Mouse (Mus musculus): Measurements from ENCODE around the gene Ermp1. TPM values are rescaled to one million over a fixed set of nuclear protein-coding genes. Genes with fewer than 3 reads are reported as not detected.

Ermp1 gene
- polyA plus RNA-seq, 1 experiment from 2014 or later, result 4.3 TPM

DNA sequence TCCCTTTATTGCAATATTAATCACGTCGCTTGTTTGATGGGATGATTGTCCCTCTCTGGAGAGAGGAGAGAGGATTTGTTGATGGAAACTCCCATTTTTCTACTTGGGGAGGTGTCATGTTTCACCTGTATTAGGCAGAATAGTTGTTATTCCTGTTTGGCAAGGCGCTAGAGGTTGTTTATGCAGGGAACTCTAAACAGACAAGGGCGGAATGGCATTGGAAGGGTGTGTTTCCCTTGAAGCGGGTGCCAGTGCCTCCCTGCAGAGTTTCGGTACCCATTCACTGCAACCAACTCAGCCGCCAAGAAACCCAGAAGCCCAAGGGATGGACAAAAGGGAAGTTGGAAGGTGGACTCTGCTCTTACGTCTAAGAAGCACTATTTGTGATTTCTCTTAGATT is 15.6 kb upstream of the Ermp1 start:
- no peak overlapping the region for H3K27ac ChIP-seq (ENCODE audit: low read depth)
- peaks cover 11% of the 10 kb centered on the region; the same call in 1 of the 2 replicates for H3K4me1 ChIP-seq (ENCODE audit: insufficient read depth)
- DNase-seq, result no peak
- no peak overlapping the region for H3K4me3 ChIP-seq (ENCODE audit: low read depth, low read length)
- no peaks in the 10 kb centered on the region for H3K9me3 ChIP-seq (ENCODE audit: low read length)
- WGBS (ENCODE audit: insufficient replicate concordance), result 72% methylated on average over 8 of the region's 8 CpGs
- H3K9ac ChIP-seq (replicated peaks), result no peak overlapping the region
- no peak for TF ChIP-seq CTCF (IDR thresholded peaks at IDR 0.05; ENCODE audit: low read depth)
- no peak for TF ChIP-seq EP300 (IDR thresholded peaks at IDR 0.05; ENCODE audit: low read depth)
- no peak for ATAC-seq
- no peaks in the 10 kb centered on the region for H3K36me3 ChIP-seq (replicated peaks; ENCODE audit: insufficient read depth, low read length)
- H3K4me2 ChIP-seq (ENCODE audit: low read depth, low read length), result no peak overlapping the region
- H3K27me3 ChIP-seq (ENCODE audit: insufficient read depth, low read length), result no peaks in the 10 kb centered on the region

DNA sequence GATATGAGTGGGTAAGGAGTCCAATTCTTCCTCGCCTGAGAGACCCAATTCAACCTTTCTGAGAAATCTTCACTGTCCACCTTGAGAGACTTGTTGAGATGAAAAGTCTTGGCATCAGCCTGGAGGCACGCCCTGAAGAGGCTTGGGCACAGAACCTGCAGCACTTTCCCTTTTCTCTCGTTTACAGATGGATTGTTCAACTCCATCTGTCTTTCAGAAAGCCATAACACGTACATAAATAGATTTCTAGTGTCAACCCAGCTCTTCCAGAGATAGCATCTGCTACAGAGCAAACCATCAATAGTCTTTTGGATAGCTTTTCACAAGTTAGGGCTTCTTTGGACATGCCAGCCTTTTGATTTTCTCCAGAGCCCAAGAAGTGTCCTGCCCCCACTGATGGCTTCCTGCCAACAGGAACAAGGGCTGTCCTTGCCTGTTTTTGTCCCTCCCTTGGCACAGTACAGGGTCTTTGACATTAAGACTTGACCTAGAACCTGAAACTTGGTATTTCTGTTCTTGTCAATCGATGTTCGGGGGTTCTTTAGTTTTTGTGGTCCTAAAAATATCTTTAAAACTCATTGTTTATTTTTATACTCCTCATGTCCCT is 13.9 kb upstream of the Ermp1 start:
- Histone ChIP-seq H3K27ac (ENCODE audit: low read depth) (no peak overlapping the region), H3K27me3 (ENCODE audit: insufficient read depth, low read length) (no peaks in the 10 kb centered on the region), H3K9ac (replicated peaks) (no peak overlapping the region), H3K4me1 (ENCODE audit: insufficient read depth) (0 out of 2 replicates have a peak, but pooled peaks cover 5% of the 10 kb centered on the region), H3K9me3 (ENCODE audit: low read length) (no peaks in the 10 kb centered on the region), H3K36me3 (replicated peaks; ENCODE audit: insufficient read depth, low read length) (no peaks in the 10 kb centered on the region), H3K4me3 (ENCODE audit: low read depth, low read length) (no peak overlapping the region), H3K4me2 (ENCODE audit: low read depth, low read length) (no peak overlapping the region)
- TF ChIP-seq CTCF (IDR thresholded peaks at IDR 0.05; ENCODE audit: low read depth) (no peak), EP300 (IDR thresholded peaks at IDR 0.05; ENCODE audit: low read depth) (no peak)
- ATAC-seq (no peak), DNase-seq (no peak)
- 59% methylated on average over 6 of the region's 6 CpGs for WGBS (ENCODE audit: insufficient replicate concordance)

- Histone ChIP-seq H3K27ac (ENCODE audit: low read depth) (no peak overlapping the region), H3K4me1 (ENCODE audit: insufficient read depth) (no peaks in the 10 kb centered on the region), H3K4me3 (ENCODE audit: low read depth, low read length) (no peak overlapping the region), H3K9me3 (ENCODE audit: low read length) (no peaks in the 10 kb centered on the region), H3K27me3 (ENCODE audit: insufficient read depth, low read length) (no peaks in the 10 kb centered on the region), H3K4me2 (ENCODE audit: low read depth, low read length) (no peak overlapping the region), H3K36me3 (replicated peaks; ENCODE audit: insufficient read depth, low read length) (no peaks in the 10 kb centered on the region), H3K9ac (replicated peaks) (no peak overlapping the region)
- WGBS (ENCODE audit: insufficient replicate concordance), result 46% methylated on average over 10 of the region's 10 CpGs
- TF ChIP-seq CTCF (IDR thresholded peaks at IDR 0.05; ENCODE audit: low read depth), result no peak
- TF ChIP-seq EP300 (IDR thresholded peaks at IDR 0.05; ENCODE audit: low read depth), result no peak
- no peak for ATAC-seq
- no peak for DNase-seq
These were observed 12.9 kb upstream of the Ermp1 start for GRCm38 (mm10) chr19:29660835-29661764.

- Histone ChIP-seq H3K36me3 (replicated peaks; ENCODE audit: insufficient read depth, low read length) (no peaks in the 10 kb centered on the region), H3K4me2 (ENCODE audit: low read depth, low read length) (no peak overlapping the region), H3K27me3 (ENCODE audit: insufficient read depth, low read length) (no peaks in the 10 kb centered on the region), H3K9me3 (ENCODE audit: low read length) (no peaks in the 10 kb centered on the region), H3K27ac (ENCODE audit: low read depth) (no peak overlapping the region), H3K4me1 (ENCODE audit: insufficient read depth) (no peaks in the 10 kb centered on the region), H3K4me3 (ENCODE audit: low read depth, low read length) (no peak overlapping the region), H3K9ac (replicated peaks) (no peak overlapping the region)
- ATAC-seq (no peak), DNase-seq (no peak)
- no peak for TF ChIP-seq EP300 (IDR thresholded peaks at IDR 0.05; ENCODE audit: low read depth)
- TF ChIP-seq CTCF (IDR thresholded peaks at IDR 0.05; ENCODE audit: low read depth), result no peak
- 54% methylated on average over 6 of the region's 6 CpGs for WGBS (ENCODE audit: insufficient replicate concordance)
These were observed 11.5 kb upstream of the Ermp1 start for GRCm38 (mm10) chr19:29659705-29660104.

DNA sequence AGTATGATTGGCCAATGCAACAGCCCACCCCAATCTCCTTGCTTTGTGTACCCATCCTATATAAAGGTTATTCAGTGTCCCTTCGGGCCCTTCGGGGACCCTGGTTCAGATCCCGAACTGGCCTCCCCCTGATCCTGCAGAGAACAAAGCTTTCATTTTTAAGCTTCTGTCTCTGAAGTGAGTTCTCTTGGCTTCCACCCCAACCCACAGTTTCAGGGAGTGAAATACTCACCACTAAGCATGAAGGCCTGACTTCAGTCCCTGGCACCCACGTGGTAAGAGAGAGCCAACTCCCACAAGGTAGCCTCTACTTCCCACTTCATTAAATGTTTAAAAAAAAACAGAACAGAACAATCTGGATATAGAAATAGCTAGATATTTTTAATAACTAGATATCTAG is 10.6 kb upstream of the Ermp1 start:
- WGBS (ENCODE audit: insufficient replicate concordance), result 85% methylated on average over 4 of the region's 4 CpGs
- no peak for TF ChIP-seq CTCF (IDR thresholded peaks at IDR 0.05; ENCODE audit: low read depth)
- no peak for TF ChIP-seq EP300 (IDR thresholded peaks at IDR 0.05; ENCODE audit: low read depth)
- Histone ChIP-seq H3K27me3 (ENCODE audit: insufficient read depth, low read length) (no peaks in the 10 kb centered on the region), H3K36me3 (replicated peaks; ENCODE audit: insufficient read depth, low read length) (no peaks in the 10 kb centered on the region), H3K4me1 (ENCODE audit: insufficient read depth) (no peaks in the 10 kb centered on the region), H3K9me3 (ENCODE audit: low read length) (no peaks in the 10 kb centered on the region), H3K9ac (replicated peaks) (no peak overlapping the region), H3K4me2 (ENCODE audit: low read depth, low read length) (no peak overlapping the region), H3K27ac (ENCODE audit: low read depth) (no peak overlapping the region), H3K4me3 (ENCODE audit: low read depth, low read length) (no peak overlapping the region)
- DNase-seq (no peak), ATAC-seq (no peak)

DNA sequence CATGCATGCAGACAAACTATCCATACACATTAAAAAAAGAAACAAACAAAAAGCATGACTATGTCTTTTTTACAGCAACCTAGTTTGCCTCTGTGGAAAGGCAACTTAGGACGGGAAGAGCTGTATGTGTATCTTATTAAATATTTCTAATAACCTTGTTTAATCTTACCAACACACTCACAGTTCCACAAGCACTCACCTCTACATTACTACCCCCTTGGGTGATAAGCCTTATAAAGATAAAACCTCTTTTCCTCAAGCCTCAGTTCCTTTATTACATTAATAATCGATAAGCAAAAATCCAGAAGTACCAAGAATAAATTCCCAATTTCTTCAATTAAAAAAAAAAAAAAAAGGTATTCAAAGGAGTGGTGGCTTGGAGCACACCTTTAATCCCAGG is 9.3 kb upstream of the Ermp1 start:
- 66% methylated on average over 2 of the region's 2 CpGs for WGBS (ENCODE audit: insufficient replicate concordance)
- no peak for TF ChIP-seq EP300 (IDR thresholded peaks at IDR 0.05; ENCODE audit: low read depth)
- Histone ChIP-seq H3K27ac (ENCODE audit: low read depth) (no peak overlapping the region), H3K4me1 (ENCODE audit: insufficient read depth) (no peaks in the 10 kb centered on the region), H3K9ac (replicated peaks) (no peak overlapping the region), H3K36me3 (replicated peaks; ENCODE audit: insufficient read depth, low read length) (no peaks in the 10 kb centered on the region), H3K4me3 (ENCODE audit: low read depth, low read length) (no peak overlapping the region), H3K27me3 (ENCODE audit: insufficient read depth, low read length) (no peaks in the 10 kb centered on the region), H3K9me3 (ENCODE audit: low read length) (no peaks in the 10 kb centered on the region), H3K4me2 (ENCODE audit: low read depth, low read length) (no peak overlapping the region)
- DNase-seq (no peak), ATAC-seq (no peak)

Measured in liver, postnatal 0 days (tissue).